Mouse (Mus musculus): ENCODE data around the gene Clec2g. TPM values are rescaled to one million over a fixed set of nuclear protein-coding genes. Genes with fewer than 3 reads are reported as not detected.

The Clec2g gene
- total RNA-seq, 1 experiment: 0.22 TPM

GRCm38 (mm10) chr6:128994742-128995141 lies 60.6 kb downstream of the Clec2g start:
- H3K36me3 ChIP-seq (ENCODE audit: control insufficient read depth, insufficient read depth, low read length, poor library complexity, severe bottlenecking): peaks cover 3% of the 10 kb centered on the region; the same call in 1 of the 2 replicates
- DNase-seq (ENCODE audit: low read depth, low spot score): no peak
- no peaks in the 10 kb centered on the region for H3K9me3 ChIP-seq (ENCODE audit: control insufficient read depth, insufficient read depth, low read depth, low read length)
- no peak overlapping the region for H3K27ac ChIP-seq (ENCODE audit: insufficient read depth, low read depth, low read length, poor library complexity, severe bottlenecking)
- H3K4me1 ChIP-seq (ENCODE audit: control insufficient read depth in 2 of 2, insufficient read depth in 2 of 2, low read length in 2 of 2, poor library complexity in 1 of 2): peaks cover 0 to 2% of the 10 kb centered on the region in 2 experiments; a peak in 1 of 4 replicates
- H3K9ac ChIP-seq (ENCODE audit: insufficient read depth, low read depth, low read length, poor library complexity, severe bottlenecking): no peak overlapping the region
- no peak for TF ChIP-seq ZNF384 (IDR thresholded peaks at IDR 0.05; ENCODE audit: low read depth, low read length)
- in situ Hi-C loops (cut with MboI; ENCODE audit: low sequenced_read_pairs in 2 of 2, unreplicated experiment in 2 of 2): no loop called here
- H3K4me3 ChIP-seq (ENCODE audit: insufficient read depth in 1 of 2, low read depth in 1 of 2, low read length in 2 of 2, poor library complexity in 1 of 2, severe bottlenecking in 1 of 2): no peak overlapping the region

- no peak overlapping the region for H3K4me3 ChIP-seq (ENCODE audit: insufficient read depth in 1 of 2, low read depth in 1 of 2, low read length in 2 of 2, poor library complexity in 1 of 2, severe bottlenecking in 1 of 2)
- in situ Hi-C loops (cut with MboI; ENCODE audit: low sequenced_read_pairs in 2 of 2, unreplicated experiment in 2 of 2): no loop called here
- H3K9ac ChIP-seq (ENCODE audit: insufficient read depth, low read depth, low read length, poor library complexity, severe bottlenecking): no peak overlapping the region
- peaks cover 3% of the 10 kb centered on the region; the same call in 1 of the 2 replicates for H3K36me3 ChIP-seq (ENCODE audit: control insufficient read depth, insufficient read depth, low read length, poor library complexity, severe bottlenecking)
- H3K9me3 ChIP-seq (ENCODE audit: control insufficient read depth, insufficient read depth, low read depth, low read length): no peaks in the 10 kb centered on the region
- DNase-seq (ENCODE audit: low read depth, low spot score): no peak
- H3K4me1 ChIP-seq (ENCODE audit: control insufficient read depth in 2 of 2, insufficient read depth in 2 of 2, low read length in 2 of 2, poor library complexity in 1 of 2): peaks cover 0 to 2% of the 10 kb centered on the region in 2 experiments; a peak in 1 of 4 replicates
- no peak for TF ChIP-seq CHD2 (IDR thresholded peaks at IDR 0.05; ENCODE audit: low read depth, low read length)
- TF ChIP-seq MAFK (IDR thresholded peaks at IDR 0.05; ENCODE audit: insufficient read depth, low read depth, low read length): no peak
- H3K27ac ChIP-seq (ENCODE audit: insufficient read depth, low read depth, low read length, poor library complexity, severe bottlenecking): no peak overlapping the region
These were observed 61.3 kb downstream of the Clec2g start for GRCm38 (mm10) chr6:128995250-128996053.

- no peaks in the 10 kb centered on the region for H3K9me3 ChIP-seq (ENCODE audit: control insufficient read depth, insufficient read depth, low read depth, low read length)
- H3K4me1 ChIP-seq (ENCODE audit: control insufficient read depth in 2 of 2, insufficient read depth in 2 of 2, low read length in 2 of 2, poor library complexity in 1 of 2): peaks cover 0 to 2% of the 10 kb centered on the region in 2 experiments; a peak in 1 of 4 replicates
- TF ChIP-seq ZC3H11A (IDR thresholded peaks at IDR 0.05; ENCODE audit: borderline replicate concordance, low read depth, low read length) (no peak), MAFK (IDR thresholded peaks at IDR 0.05; ENCODE audit: insufficient read depth, low read depth, low read length) (no peak), HCFC1 (IDR thresholded peaks at IDR 0.05; ENCODE audit: borderline replicate concordance, insufficient read depth, low read length) (no peak), ZNF384 (IDR thresholded peaks at IDR 0.05; ENCODE audit: low read depth, low read length) (no peak), CHD2 (IDR thresholded peaks at IDR 0.05; ENCODE audit: low read depth, low read length) (no peak)
- no peak for DNase-seq (ENCODE audit: low read depth, low spot score)
- H3K36me3 ChIP-seq (ENCODE audit: control insufficient read depth, insufficient read depth, low read length, poor library complexity, severe bottlenecking): peaks cover 3% of the 10 kb centered on the region; the same call in 1 of the 2 replicates
- H3K27ac ChIP-seq (ENCODE audit: insufficient read depth, low read depth, low read length, poor library complexity, severe bottlenecking): no peak overlapping the region
- in situ Hi-C loops (cut with MboI; ENCODE audit: low sequenced_read_pairs in 2 of 2, unreplicated experiment in 2 of 2): no loop called here
- no peak overlapping the region for H3K9ac ChIP-seq (ENCODE audit: insufficient read depth, low read depth, low read length, poor library complexity, severe bottlenecking)
- no peak overlapping the region for H3K4me3 ChIP-seq (ENCODE audit: insufficient read depth in 1 of 2, low read depth in 1 of 2, low read length in 2 of 2, poor library complexity in 1 of 2, severe bottlenecking in 1 of 2)
These were observed 62.0 kb downstream of the Clec2g start for GRCm38 (mm10) chr6:128996054-128996767.

GRCm38 (mm10) chr6:128996768-128997442 lies 62.7 kb downstream of the Clec2g start:
- Histone ChIP-seq H3K9me3 (ENCODE audit: control insufficient read depth, insufficient read depth, low read depth, low read length) (no peaks in the 10 kb centered on the region), H3K36me3 (ENCODE audit: control insufficient read depth, insufficient read depth, low read length, poor library complexity, severe bottlenecking) (peaks cover 3% of the 10 kb centered on the region; the same call in 1 of the 2 replicates), H3K27ac (ENCODE audit: insufficient read depth, low read depth, low read length, poor library complexity, severe bottlenecking) (no peak overlapping the region), H3K4me1 (ENCODE audit: control insufficient read depth in 2 of 2, insufficient read depth in 2 of 2, low read length in 2 of 2, poor library complexity in 1 of 2) (peaks cover 0 to 2% of the 10 kb centered on the region in 2 experiments; a peak in 1 of 4 replicates), H3K4me3 (ENCODE audit: insufficient read depth in 1 of 2, low read depth in 1 of 2, low read length in 2 of 2, poor library complexity in 1 of 2, severe bottlenecking in 1 of 2) (no peak overlapping the region), H3K9ac (ENCODE audit: insufficient read depth, low read depth, low read length, poor library complexity, severe bottlenecking) (no peak overlapping the region)
- TF ChIP-seq ZNF384 (IDR thresholded peaks at IDR 0.05; ENCODE audit: low read depth, low read length): no peak
- no peak for TF ChIP-seq CHD2 (IDR thresholded peaks at IDR 0.05; ENCODE audit: low read depth, low read length)
- TF ChIP-seq MAFK (IDR thresholded peaks at IDR 0.05; ENCODE audit: insufficient read depth, low read depth, low read length): no peak
- no peak for TF ChIP-seq HCFC1 (IDR thresholded peaks at IDR 0.05; ENCODE audit: borderline replicate concordance, insufficient read depth, low read length)
- TF ChIP-seq ZC3H11A (IDR thresholded peaks at IDR 0.05; ENCODE audit: borderline replicate concordance, low read depth, low read length): no peak
- no peak for DNase-seq (ENCODE audit: low read depth, low spot score)
- in situ Hi-C loops (cut with MboI; ENCODE audit: low sequenced_read_pairs in 2 of 2, unreplicated experiment in 2 of 2): no loop called here

Measured in ES-E14 (cell line).